Mouse (Mus musculus) myocyte (in vitro differentiated cells): ENCODE results near the gene Nme3.

Source experiments
- POLR2A ChIP-seq: IDR thresholded peaks from one replicate; pipeline ENCODE4 v1.6.1; 2011; ENCODE audit warnings: low read depth, mild to moderate bottlenecking, control low read depth, moderate library complexity; ENCODE audit not compliant: insufficient read length
- POLR2AphosphoS2 ChIP-seq: IDR thresholded peaks from one replicate; pipeline ENCODE4 v1.6.1; 2011; ENCODE audit warnings: low read depth, control low read depth; ENCODE audit not compliant: insufficient read length
- SRF ChIP-seq: IDR thresholded peaks from one replicate; pipeline ENCODE4 v1.6.1; 2011; ENCODE audit warnings: low read depth; ENCODE audit not compliant: control insufficient read depth, insufficient read length
- USF1 ChIP-seq: IDR thresholded peaks from one replicate; pipeline ENCODE4 v1.6.1; 2011; ENCODE audit warnings: low read depth, mild to moderate bottlenecking, control low read depth, moderate library complexity

DNA sequence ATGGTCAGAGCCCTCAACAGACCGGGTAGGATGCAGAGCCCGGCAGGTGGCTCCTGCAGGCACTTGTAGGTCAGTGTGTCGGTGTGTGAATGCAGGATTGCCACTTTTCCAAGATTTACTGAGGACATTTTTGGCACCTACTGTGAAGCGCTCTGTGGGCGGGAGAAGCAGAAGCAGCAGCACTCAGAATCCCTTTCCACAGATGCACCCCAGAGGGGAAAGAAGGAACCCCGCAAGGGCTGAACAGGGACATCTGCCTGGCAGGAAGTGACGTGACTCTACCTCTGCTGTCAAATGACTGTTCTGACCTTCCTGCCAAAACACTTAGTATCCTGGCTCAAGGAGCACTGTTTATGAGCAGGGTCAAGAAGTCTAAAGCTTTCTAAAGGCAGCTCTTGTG is 46.7 kb downstream of the Nme3 start:
- TF ChIP-seq POLR2AphosphoS2 (no peak), USF1 (no peak), POLR2A (no peak), SRF (no peak)
